Mouse (Mus musculus) embryonic fibroblast, embryonic 13.5 days (primary cell): ENCODE measurements around the gene Mettl8. TPM values are rescaled to one million over a fixed set of nuclear protein-coding genes. Genes with fewer than 3 reads are reported as not detected.

Experiments used
- H3K27ac ChIP-seq: 2 replicates; pipeline ENCODE4 v1.5.1; 2012; ENCODE audit warnings: low read length, control low read depth, inconsistent platforms; ENCODE audit not compliant: insufficient read depth
- H3K4me1 ChIP-seq: 2 replicates; pipeline ENCODE4 v1.6.1; 2011; ENCODE audit warnings: low read length; ENCODE audit not compliant: control insufficient read depth, insufficient read depth
- H3K4me3 ChIP-seq: 2 replicates; pipeline ENCODE4 v1.5.1; 2011; ENCODE audit warnings: mild to moderate bottlenecking, control low read depth, low read length; ENCODE audit not compliant: insufficient read depth
- CTCF ChIP-seq: IDR thresholded peaks from 2 replicates; pipeline ENCODE4 v1.5.1; 2011; ENCODE audit warnings: mild to moderate bottlenecking, control low read depth, low read length, moderate library complexity, borderline replicate concordance; ENCODE audit not compliant: insufficient read depth
- POLR2A ChIP-seq: IDR thresholded peaks from 2 replicates; pipeline ENCODE4 v1.6.1; 2011; ENCODE audit warnings: low read depth, mild to moderate bottlenecking, control low read depth, low read length, moderate library complexity
- polyA plus RNA-seq: library from polyadenylated mRNA; stranded (reverse); fragments of >200 nt; gene quantifications from 2 replicates; pipeline ENCODE4 v1.2.4, GENCODE M21; 2011; ENCODE audit warnings: low read depth; ENCODE audit not compliant: missing spikeins, insufficient read length

Gene Mettl8
- polyA plus RNA-seq, 1 experiment, result 9.4 TPM

GRCm38 (mm10) chr2:70992715-70993114 lies 62.7 kb downstream of the Mettl8 start:
- no peak overlapping the region for H3K27ac ChIP-seq
- H3K4me1 ChIP-seq, result no peaks in the 10 kb centered on the region
- TF ChIP-seq CTCF (no peak), POLR2A (no peak)
- H3K4me3 ChIP-seq, result no peak overlapping the region

DNA sequence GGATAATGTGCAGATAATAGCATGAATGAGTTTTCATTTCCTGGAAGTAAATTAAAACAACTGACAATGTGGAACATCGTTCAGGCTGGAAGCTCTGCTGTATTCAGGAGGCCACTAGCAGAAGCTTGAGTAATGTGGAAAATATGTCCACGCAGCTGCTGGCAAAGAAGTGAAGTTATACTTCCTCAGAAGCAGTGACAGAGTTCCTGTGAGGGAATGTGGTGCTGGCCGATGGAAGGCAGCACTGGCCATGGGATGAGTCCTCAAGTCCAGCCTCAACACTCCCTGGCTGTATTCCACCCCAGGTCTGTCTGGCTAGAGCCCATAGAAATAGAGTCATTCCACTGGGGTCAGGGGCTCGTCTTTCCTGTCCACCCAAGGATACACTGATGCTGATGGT lies 65.2 kb downstream of the Mettl8 start:
- no peak overlapping the region for H3K4me3 ChIP-seq

DNA sequence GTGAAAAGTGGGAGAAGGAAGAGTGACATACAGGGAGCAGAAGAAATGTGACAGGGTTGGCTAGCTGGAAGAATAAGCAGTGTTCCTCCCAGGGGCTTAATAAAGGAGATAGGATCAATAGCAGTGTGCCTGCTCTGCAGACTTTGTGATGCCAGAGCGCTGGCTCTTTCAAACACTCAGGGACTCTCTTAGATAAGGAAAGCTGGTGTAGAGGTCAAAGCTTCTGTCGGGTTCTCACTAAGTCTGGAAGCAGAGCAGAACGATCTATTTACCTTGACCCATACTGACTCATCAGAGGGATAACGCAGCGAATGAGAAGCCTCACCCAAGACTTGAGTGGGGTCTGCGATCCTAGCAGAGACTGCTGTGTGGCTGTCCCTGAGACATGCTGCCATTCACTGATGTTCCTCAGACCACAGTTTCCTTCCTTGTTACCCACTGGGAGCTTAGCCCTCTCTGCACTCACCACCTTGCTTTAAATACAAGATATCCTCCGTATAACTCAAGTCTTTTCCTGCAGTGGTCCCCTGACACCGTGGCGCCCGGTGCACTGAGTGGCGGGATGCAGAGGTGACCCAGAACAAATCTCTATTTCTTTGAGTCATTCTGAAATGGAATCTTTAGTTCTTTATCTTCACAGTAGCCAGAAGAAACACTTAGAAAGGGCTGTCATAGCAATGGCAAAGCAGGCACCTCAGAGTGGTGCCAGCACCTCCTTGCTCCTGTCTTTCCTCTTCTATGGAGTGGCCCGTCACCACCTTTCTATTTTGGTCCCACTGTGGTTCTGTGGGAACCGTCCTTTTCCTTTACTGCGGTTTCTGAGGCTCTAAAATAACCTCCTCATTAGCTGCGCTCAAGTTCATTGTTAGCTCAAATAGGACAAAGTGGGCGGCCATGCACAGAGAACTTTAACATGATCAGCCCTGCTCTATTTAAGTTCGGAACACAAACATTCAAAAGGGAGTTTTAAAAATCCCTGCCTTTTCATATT lies 65.9 kb downstream of the Mettl8 start:
- H3K4me3 ChIP-seq, result no peak overlapping the region
- TF ChIP-seq CTCF (no peak), POLR2A (no peak)
- no peaks in the 10 kb centered on the region for H3K4me1 ChIP-seq
- no peak overlapping the region for H3K27ac ChIP-seq

More for the DNA sequence above, 65.2 kb downstream of the Mettl8 start:
- no peak for TF ChIP-seq POLR2A
- no peak for TF ChIP-seq CTCF
- no peak overlapping the region for H3K27ac ChIP-seq
- H3K4me1 ChIP-seq, result no peaks in the 10 kb centered on the region

GRCm38 (mm10) chr2:70978271-70978670 lies 77.1 kb downstream of the Mettl8 start:
- Histone ChIP-seq H3K4me3 (no peak overlapping the region), H3K27ac (no peak overlapping the region), H3K4me1 (0 out of 2 replicates have a peak, but pooled peaks cover 3% of the 10 kb centered on the region)
- TF ChIP-seq CTCF (no peak), POLR2A (no peak)

DNA sequence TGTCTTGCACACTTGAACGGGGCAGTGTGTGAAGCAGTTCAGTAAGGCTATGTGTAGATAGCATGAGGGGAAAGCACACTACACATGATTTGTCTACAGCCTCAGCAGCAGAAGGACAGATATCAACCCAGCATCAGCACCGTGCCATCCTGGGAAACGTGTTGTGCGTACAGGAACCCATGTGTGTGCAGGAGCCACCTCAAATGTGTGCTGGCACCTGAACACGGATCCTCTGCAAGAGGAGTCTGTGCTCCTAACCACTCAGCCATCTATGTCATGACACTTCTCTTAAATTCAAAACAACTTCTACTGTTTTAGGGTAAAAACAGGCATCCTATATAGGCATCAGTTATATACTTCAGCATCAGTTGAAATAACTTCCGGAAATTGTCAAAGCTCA lies 80.6 kb downstream of the Mettl8 start:
- Histone ChIP-seq H3K4me3 (no peak overlapping the region), H3K27ac (no peak overlapping the region), H3K4me1 (0 out of 2 replicates have a peak, but pooled peaks cover 3% of the 10 kb centered on the region)
- no peak for TF ChIP-seq CTCF
- TF ChIP-seq POLR2A, result no peak

- Histone ChIP-seq H3K4me3 (no peak overlapping the region), H3K4me1 (no peaks in the 10 kb centered on the region), H3K27ac (no peak overlapping the region)
- no peak for TF ChIP-seq CTCF
- no peak for TF ChIP-seq POLR2A
Measured at GRCm38 (mm10) chr2:70972795-70973518, 82.4 kb downstream of the Mettl8 start.

- Histone ChIP-seq H3K4me1 (no peaks in the 10 kb centered on the region), H3K4me3 (no peak overlapping the region), H3K27ac (no peak overlapping the region)
- no peak for TF ChIP-seq CTCF
- TF ChIP-seq POLR2A, result no peak
Measured at GRCm38 (mm10) chr2:70970158-70970741, 85.1 kb downstream of the Mettl8 start.

GRCm38 (mm10) chr2:70968305-70968704 lies 87.1 kb downstream of the Mettl8 start:
- H3K4me3 ChIP-seq, result no peak overlapping the region
- no peaks in the 10 kb centered on the region for H3K4me1 ChIP-seq
- no peak overlapping the region for H3K27ac ChIP-seq
- no peak for TF ChIP-seq CTCF

- TF ChIP-seq CTCF (no peak), POLR2A (no peak)
- Histone ChIP-seq H3K27ac (no peak overlapping the region), H3K4me1 (no peaks in the 10 kb centered on the region), H3K4me3 (no peak overlapping the region)
Measured at GRCm38 (mm10) chr2:70967216-70967615, 88.2 kb downstream of the Mettl8 start.
